Mouse (Mus musculus): ENCODE data around the gene Cdhr5. TPM values are rescaled to one million over a fixed set of nuclear protein-coding genes. Genes with fewer than 3 reads are reported as not detected.

Cdhr5 gene
- polyA plus RNA-seq, 1 experiment from 2014 or later, result 1.3 TPM

GRCm38 (mm10) chr7:141226535-141226934 is 50.1 kb downstream of the Cdhr5 start:
- no peak for ATAC-seq
- Histone ChIP-seq H3K36me3 (replicated peaks; ENCODE audit: insufficient read depth, low read length) (peaks cover 10% of the 10 kb centered on the region), H3K4me3 (ENCODE audit: low read depth, low read length) (no peak overlapping the region), H3K27me3 (ENCODE audit: insufficient read depth, low read length) (no peaks in the 10 kb centered on the region), H3K4me1 (ENCODE audit: insufficient read depth) (peaks cover 31% of the 10 kb centered on the region), H3K4me2 (ENCODE audit: low read depth, low read length) (no peak overlapping the region), H3K9me3 (ENCODE audit: low read length) (no peaks in the 10 kb centered on the region), H3K9ac (replicated peaks) (no peak overlapping the region), H3K27ac (ENCODE audit: low read depth) (no peak overlapping the region)
- peak; percentile 28 for TF ChIP-seq CTCF (IDR thresholded peaks at IDR 0.05; ENCODE audit: low read depth)
- TF ChIP-seq EP300 (IDR thresholded peaks at IDR 0.05; ENCODE audit: low read depth), result no peak
- 84% methylated on average over 6 of the region's 6 CpGs for WGBS (ENCODE audit: insufficient replicate concordance)
- no peak for DNase-seq

DNA sequence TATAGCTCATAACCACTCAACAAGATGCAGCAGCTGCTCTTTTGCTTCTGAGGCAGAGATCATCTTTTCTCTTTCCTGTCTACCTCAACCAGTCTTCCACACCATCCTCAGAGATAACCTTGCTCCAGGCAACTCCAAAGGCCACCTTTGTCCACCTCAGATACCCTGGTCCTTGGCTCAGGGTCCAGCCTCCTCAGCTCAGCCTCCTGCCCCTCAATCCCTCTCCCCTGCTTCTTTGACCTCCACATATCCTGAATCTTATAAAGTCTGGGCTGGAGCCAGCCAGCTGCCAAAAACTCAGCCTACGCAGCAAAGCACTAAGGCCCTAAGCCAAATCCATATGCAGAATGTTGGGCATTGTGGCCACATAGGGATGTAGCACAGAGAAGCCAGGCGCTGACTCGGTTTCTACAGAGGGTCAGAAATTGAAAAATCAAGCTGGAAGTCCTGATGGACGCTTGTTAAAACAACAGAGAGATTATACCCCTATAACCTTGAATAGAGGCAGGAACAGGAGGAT is 53.8 kb downstream of the Cdhr5 start:
- no peak for TF ChIP-seq EP300 (IDR thresholded peaks at IDR 0.05; ENCODE audit: low read depth)
- no peak for TF ChIP-seq CTCF (IDR thresholded peaks at IDR 0.05; ENCODE audit: low read depth)
- ATAC-seq, result no peak
- H3K4me2 ChIP-seq (ENCODE audit: low read depth, low read length), result peak overlapping the region; percentile 96
- H3K27ac ChIP-seq (ENCODE audit: low read depth), result peak overlapping the region; percentile 77; the same call in 1 of the 2 replicates
- no peaks in the 10 kb centered on the region for H3K27me3 ChIP-seq (ENCODE audit: insufficient read depth, low read length)
- 86% methylated on average over 4 of the region's 4 CpGs for WGBS (ENCODE audit: insufficient replicate concordance)
- no peak overlapping the region for H3K4me3 ChIP-seq (ENCODE audit: low read depth, low read length)
- peaks cover 2% of the 10 kb centered on the region; the same call in 1 of the 2 replicates for H3K36me3 ChIP-seq (replicated peaks; ENCODE audit: insufficient read depth, low read length)
- H3K9ac ChIP-seq (replicated peaks), result peak overlapping the region; percentile 62
- no peaks in the 10 kb centered on the region for H3K9me3 ChIP-seq (ENCODE audit: low read length)
- DNase-seq, result no peak
- H3K4me1 ChIP-seq (ENCODE audit: insufficient read depth), result peaks cover 40% of the 10 kb centered on the region

GRCm38 (mm10) chr7:141222126-141222467 is 54.5 kb downstream of the Cdhr5 start:
- peaks cover 47% of the 10 kb centered on the region for H3K4me1 ChIP-seq (ENCODE audit: insufficient read depth)
- peaks cover 4% of the 10 kb centered on the region; the same call in 1 of the 2 replicates for H3K36me3 ChIP-seq (replicated peaks; ENCODE audit: insufficient read depth, low read length)
- no peak for DNase-seq
- peak overlapping the region; percentile 77 for H3K27ac ChIP-seq (ENCODE audit: low read depth)
- peak overlapping the region; percentile 96 for H3K4me2 ChIP-seq (ENCODE audit: low read depth, low read length)
- TF ChIP-seq EP300 (IDR thresholded peaks at IDR 0.05; ENCODE audit: low read depth) (no peak), CTCF (IDR thresholded peaks at IDR 0.05; ENCODE audit: low read depth) (no peak)
- H3K9me3 ChIP-seq (ENCODE audit: low read length), result no peaks in the 10 kb centered on the region
- peak overlapping the region; percentile 62 for H3K9ac ChIP-seq (replicated peaks)
- peak overlapping the region; percentile 29 for H3K4me3 ChIP-seq (ENCODE audit: low read depth, low read length)
- WGBS (ENCODE audit: insufficient replicate concordance), result 17% methylated on average over 8 of the region's 8 CpGs
- no peak for ATAC-seq
- H3K27me3 ChIP-seq (ENCODE audit: insufficient read depth, low read length), result no peaks in the 10 kb centered on the region

GRCm38 (mm10) chr7:141221249-141222125 is 55.1 kb downstream of the Cdhr5 start:
- ATAC-seq, result peak; percentile 97
- Histone ChIP-seq H3K27me3 (ENCODE audit: insufficient read depth, low read length) (no peaks in the 10 kb centered on the region), H3K9ac (replicated peaks) (peak overlapping the region; percentile 79), H3K36me3 (replicated peaks; ENCODE audit: insufficient read depth, low read length) (peaks cover 4% of the 10 kb centered on the region; the same call in 1 of the 2 replicates), H3K9me3 (ENCODE audit: low read length) (no peaks in the 10 kb centered on the region), H3K4me1 (ENCODE audit: insufficient read depth) (peaks cover 53% of the 10 kb centered on the region), H3K4me2 (ENCODE audit: low read depth, low read length) (peak overlapping the region; percentile 96), H3K27ac (ENCODE audit: low read depth) (peak overlapping the region; percentile 77), H3K4me3 (ENCODE audit: low read depth, low read length) (peak overlapping the region; percentile 76)
- TF ChIP-seq EP300 (IDR thresholded peaks at IDR 0.05; ENCODE audit: low read depth) (peak; percentile 50; the same call in 1 of the 2 replicates), CTCF (IDR thresholded peaks at IDR 0.05; ENCODE audit: low read depth) (peak; percentile 63)
- DNase-seq, result peak; percentile 100
- WGBS (ENCODE audit: insufficient replicate concordance), result 7% methylated on average over 41 of the region's 44 CpGs

DNA sequence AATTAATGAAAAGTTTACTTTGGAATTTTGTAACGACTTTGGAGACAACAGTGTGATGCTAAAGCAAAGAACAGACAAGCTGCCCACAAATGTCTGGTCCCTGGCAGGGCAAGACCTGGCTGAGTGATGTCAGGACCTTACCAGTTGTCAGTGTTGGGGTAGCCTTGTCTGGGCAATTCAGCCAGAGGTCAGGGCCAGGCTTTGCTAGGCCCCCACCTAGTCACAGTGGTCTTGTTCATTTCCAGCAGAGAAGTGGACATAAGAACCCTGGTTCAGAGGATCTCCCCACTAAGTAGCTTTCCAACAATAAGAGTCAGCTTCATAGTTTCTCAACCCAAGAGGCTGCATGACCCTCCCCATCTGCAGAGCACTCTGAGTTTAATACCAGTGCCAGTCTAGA is 56.2 kb downstream of the Cdhr5 start:
- H3K9ac ChIP-seq (replicated peaks), result peak overlapping the region; percentile 79; the same call in 1 of the 2 replicates
- no peak overlapping the region for H3K27ac ChIP-seq (ENCODE audit: low read depth)
- WGBS (ENCODE audit: insufficient replicate concordance), result 52% methylated on average over 1 of the region's 1 CpGs
- no peaks in the 10 kb centered on the region for H3K9me3 ChIP-seq (ENCODE audit: low read length)
- DNase-seq, result no peak
- H3K4me1 ChIP-seq (ENCODE audit: insufficient read depth), result peaks cover 60% of the 10 kb centered on the region
- no peaks in the 10 kb centered on the region for H3K27me3 ChIP-seq (ENCODE audit: insufficient read depth, low read length)
- no peak for ATAC-seq
- H3K36me3 ChIP-seq (replicated peaks; ENCODE audit: insufficient read depth, low read length), result peaks cover 4% of the 10 kb centered on the region; the same call in 1 of the 2 replicates
- TF ChIP-seq EP300 (IDR thresholded peaks at IDR 0.05; ENCODE audit: low read depth) (no peak), CTCF (IDR thresholded peaks at IDR 0.05; ENCODE audit: low read depth) (no peak)
- peak overlapping the region; percentile 76; the same call in 1 of the 2 replicates for H3K4me3 ChIP-seq (ENCODE audit: low read depth, low read length)
- peak overlapping the region; percentile 96 for H3K4me2 ChIP-seq (ENCODE audit: low read depth, low read length)

GRCm38 (mm10) chr7:141219558-141220099 is 57.0 kb downstream of the Cdhr5 start:
- Histone ChIP-seq H3K27ac (ENCODE audit: low read depth) (0 out of 2 replicates have a peak overlapping the region, but pooled peaks have one; percentile 51), H3K9me3 (ENCODE audit: low read length) (no peaks in the 10 kb centered on the region), H3K4me1 (ENCODE audit: insufficient read depth) (peaks cover 67% of the 10 kb centered on the region), H3K4me3 (ENCODE audit: low read depth, low read length) (no peak overlapping the region), H3K36me3 (replicated peaks; ENCODE audit: insufficient read depth, low read length) (peaks cover 4% of the 10 kb centered on the region; the same call in 1 of the 2 replicates), H3K27me3 (ENCODE audit: insufficient read depth, low read length) (no peaks in the 10 kb centered on the region), H3K4me2 (ENCODE audit: low read depth, low read length) (peak overlapping the region; percentile 96; the same call in 1 of the 2 replicates), H3K9ac (replicated peaks) (peak overlapping the region; percentile 21; the same call in 1 of the 2 replicates)
- no peak for TF ChIP-seq CTCF (IDR thresholded peaks at IDR 0.05; ENCODE audit: low read depth)
- no peak for TF ChIP-seq EP300 (IDR thresholded peaks at IDR 0.05; ENCODE audit: low read depth)
- ATAC-seq (no peak), DNase-seq (no peak)
- 96% methylated on average over 1 of the region's 1 CpGs for WGBS (ENCODE audit: insufficient replicate concordance)

MicroRNAs encoded within 50 kb of the gene (microRNA counts, 519-probe panel; counts per million panel counts)
- 4,498 counts per million, percentile 51 among the panel's probes with 10 or more counts for microRNA mmu-miR-210

Small RNA genes lying within 50 kb of the gene (microRNA-seq; reads per million reads assigned to microRNA genes)
- gene Mir210, result 837 reads per million, percentile 70 among the genes with 10 or more reads in this experiment

Other genes with a start within 250 kb of the Cdhr5 start
- gene Gm17387, start 247.7 kb downstream of the Cdhr5 start, polyA plus RNA-seq (2015; fragmentation: Nextera tagmentation; extraction: Ambion mirVana), result not detected in 2 replicates
- gene B4galnt4, start 215.7 kb downstream of the Cdhr5 start, polyA plus RNA-seq (2015; fragmentation: Nextera tagmentation; extraction: Ambion mirVana), result 0.15 and 0.34 TPM in 2 replicates
- gene Pkp3, start 198.6 kb downstream of the Cdhr5 start, polyA plus RNA-seq (2015; fragmentation: Nextera tagmentation; extraction: Ambion mirVana), result 1.4 and 1.5 TPM in 2 replicates
- 18.0 and 20.1 TPM in 2 replicates for gene Sigirr, start 176.2 kb downstream of the Cdhr5 start, polyA plus RNA-seq (2015; fragmentation: Nextera tagmentation; extraction: Ambion mirVana)
- 1.4 and 1.8 TPM in 2 replicates for gene Ano9, start 159.0 kb downstream of the Cdhr5 start, polyA plus RNA-seq (2015; fragmentation: Nextera tagmentation; extraction: Ambion mirVana)
- 57.9 and 71.0 TPM in 2 replicates for gene Ptdss2, start 154.4 kb downstream of the Cdhr5 start, polyA plus RNA-seq (2015; fragmentation: Nextera tagmentation; extraction: Ambion mirVana)
- gene Rnh1, start 103.9 kb downstream of the Cdhr5 start, polyA plus RNA-seq (2015; fragmentation: Nextera tagmentation; extraction: Ambion mirVana), result 55.2 and 55.7 TPM in 2 replicates
- gene Hras, start 82.8 kb downstream of the Cdhr5 start, polyA plus RNA-seq (2015; fragmentation: Nextera tagmentation; extraction: Ambion mirVana), result 44.0 and 46.2 TPM in 2 replicates
- gene Lrrc56, start 82.6 kb downstream of the Cdhr5 start, polyA plus RNA-seq (2015; fragmentation: Nextera tagmentation; extraction: Ambion mirVana), result 2.0 and 2.2 TPM in 2 replicates
- 0.49 TPM in 2 replicates for gene Lmntd2, start 62.7 kb downstream of the Cdhr5 start, polyA plus RNA-seq (2015; fragmentation: Nextera tagmentation; extraction: Ambion mirVana)
- 24.9 and 27.3 TPM in 2 replicates for gene Rassf7, start 60.9 kb downstream of the Cdhr5 start, polyA plus RNA-seq (2015; fragmentation: Nextera tagmentation; extraction: Ambion mirVana)
- gene Phrf1, start 48.0 kb downstream of the Cdhr5 start, polyA plus RNA-seq (2015; fragmentation: Nextera tagmentation; extraction: Ambion mirVana), result 10.8 and 14.3 TPM in 2 replicates
- 22.9 and 25.4 TPM in 2 replicates for gene Irf7, start 10.3 kb downstream of the Cdhr5 start, polyA plus RNA-seq (2015; fragmentation: Nextera tagmentation; extraction: Ambion mirVana)
- not detected in 2 replicates for gene Sct, start 2.3 kb upstream of the Cdhr5 start, polyA plus RNA-seq (2015; fragmentation: Nextera tagmentation; extraction: Ambion mirVana)
- not detected in 2 replicates for gene Drd4, start 15.2 kb upstream of the Cdhr5 start, polyA plus RNA-seq (2015; fragmentation: Nextera tagmentation; extraction: Ambion mirVana)
- 10.7 and 11.9 TPM in 2 replicates for gene Deaf1, start 50.9 kb upstream of the Cdhr5 start, polyA plus RNA-seq (2015; fragmentation: Nextera tagmentation; extraction: Ambion mirVana)
- 9.2 and 11.9 TPM in 2 replicates for gene Tmem80, start 51.0 kb upstream of the Cdhr5 start, polyA plus RNA-seq (2015; fragmentation: Nextera tagmentation; extraction: Ambion mirVana)
- 22.2 and 25.4 TPM in 2 replicates for gene Eps8l2, start 62.1 kb upstream of the Cdhr5 start, polyA plus RNA-seq (2015; fragmentation: Nextera tagmentation; extraction: Ambion mirVana)
- 246 and 265 TPM in 2 replicates for gene Taldo1, start 115.4 kb upstream of the Cdhr5 start, polyA plus RNA-seq (2015; fragmentation: Nextera tagmentation; extraction: Ambion mirVana)
- 17.4 and 18.2 TPM in 2 replicates for gene Gatd1, start 137.3 kb upstream of the Cdhr5 start, polyA plus RNA-seq (2015; fragmentation: Nextera tagmentation; extraction: Ambion mirVana)
- not detected in 2 replicates for gene Cend1, start 152.7 kb upstream of the Cdhr5 start, polyA plus RNA-seq (2015; fragmentation: Nextera tagmentation; extraction: Ambion mirVana)
- 38.4 and 41.6 TPM in 2 replicates for gene Slc25a22, start 161.1 kb upstream of the Cdhr5 start, polyA plus RNA-seq (2015; fragmentation: Nextera tagmentation; extraction: Ambion mirVana)
- 3.6 and 4.3 TPM in 2 replicates for gene Pidd1, start 167.2 kb upstream of the Cdhr5 start, polyA plus RNA-seq (2015; fragmentation: Nextera tagmentation; extraction: Ambion mirVana)
- 861 and 865 TPM in 2 replicates for gene Rplp2, start 170.6 kb upstream of the Cdhr5 start, polyA plus RNA-seq (2015; fragmentation: Nextera tagmentation; extraction: Ambion mirVana)
- 47.1 and 51.3 TPM in 2 replicates for gene Pnpla2, start 178.4 kb upstream of the Cdhr5 start, polyA plus RNA-seq (2015; fragmentation: Nextera tagmentation; extraction: Ambion mirVana)
- gene Cracr2b, start 184.3 kb upstream of the Cdhr5 start, polyA plus RNA-seq (2015; fragmentation: Nextera tagmentation; extraction: Ambion mirVana), result 6.3 and 7.3 TPM in 2 replicates
- 5.1 and 6.6 TPM in 2 replicates for gene Cd151, start 190.6 kb upstream of the Cdhr5 start, polyA plus RNA-seq (2015; fragmentation: Nextera tagmentation; extraction: Ambion mirVana)
- gene Polr2l, start 198.3 kb upstream of the Cdhr5 start, polyA plus RNA-seq (2015; fragmentation: Nextera tagmentation; extraction: Ambion mirVana), result 41.8 and 45.1 TPM in 2 replicates
- gene Tspan4, start 198.5 kb upstream of the Cdhr5 start, polyA plus RNA-seq (2015; fragmentation: Nextera tagmentation; extraction: Ambion mirVana), result 72.2 and 77.0 TPM in 2 replicates

Measured in liver, postnatal 0 days (tissue).